13 mouse cellular contexts compared by ENCODE assay signal in genomic region chr4:120186934-120187333, GRCm38 (mm10). TPM values are rescaled to one million over a fixed set of nuclear protein-coding genes. Genes with fewer than 3 reads are reported as not detected.
A peak's percentile ranks its signal among the peaks of the same experiment; 100 is the strongest.
DNase-seq lines count a peak whose midpoint lies in the region.
"Had no signal": no experiment of that assay in that cellular context is flagged by ENCODE, and none has a peak within 500 bp of the region (broad histone marks: within the 10 kb centered on the region; RNA-seq: fewer than 3 reads in every experiment).

No protein-coding gene starts in this region.

- intact Hi-C loops in left cerebral cortex, postnatal 4 days (cut with DNase I): no loop called here
- intact Hi-C loops in left cerebral cortex, postnatal 10 days (cut with DNase I): no loop called here

- DNase-seq in cerebellum, postnatal 14 days: peak; percentile 45 to 56
- DNase-seq in cerebellum, adult 9-11 months: no peak
- peak; percentile 43 for DNase-seq in left cerebral cortex, postnatal 4 days
- DNase-seq in left cerebral cortex, postnatal 10 days (ENCODE audit: extremely low spot score in 1 of 2, low spot score in 2 of 2): no peak
- DNase-seq in Muller cell, postnatal 12 days (ENCODE audit: inconsistent ontology term): peak; percentile 12
- peak; percentile 29 for DNase-seq in lung, postnatal 14 days
- no peak for DNase-seq in MN1 (ENCODE audit: low spot score)
- DNase-seq in frontal cortex, postnatal 10 days (ENCODE audit: low spot score in 2 of 2): no peak
- DNase-seq: adrenal gland, postnatal 10 days; cerebellum, adult 18-20 months; layer of hippocampus, adult 9-11 months; spleen, adult 18-20 months had no signal

RNA-seq across cellular contexts. Expression of gene Edn2, which starts 25.9 kb away (rescaled TPM):
- not detected for total RNA-seq in left cerebral cortex, postnatal 4 days (2021)
- total RNA-seq in left cerebral cortex, postnatal 10 days (2021): not detected
- total RNA-seq: adrenal gland, postnatal 10 days; heart, adult 8-10 months had no signal

Comparison
In these comparisons a context has a peak if more than half of its experiments do, and no peak if none do; other contexts are left out.
1. DNase-seq: peak in cerebellum, postnatal 14 days (2 of 2), left cerebral cortex, postnatal 4 days (single experiment), Muller cell, postnatal 12 days (single experiment) and lung, postnatal 14 days (single experiment); none in cerebellum, adult 9-11 months (single experiment), left cerebral cortex, postnatal 10 days (0 of 2), MN1 (single experiment) and frontal cortex, postnatal 10 days (0 of 2).